Mouse (Mus musculus) C2C12 (cell line): Measurements from ENCODE around the gene Rimbp3.

Source experiments
- CEBPB ChIP-seq: IDR thresholded peaks from one replicate; pipeline ENCODE4 v1.6.1; 2011; ENCODE audit warnings: low read depth, mild to moderate bottlenecking, control low read depth, moderate library complexity
- CTCF ChIP-seq: IDR thresholded peaks from one replicate; pipeline ENCODE4 v1.5.1; 2011; ENCODE audit not compliant: control insufficient read depth, insufficient read depth, insufficient read length
- FOSL1 ChIP-seq: IDR thresholded peaks from one replicate; pipeline ENCODE4 v1.8.0; 2011; ENCODE audit warnings: mild to moderate bottlenecking, low read length; ENCODE audit not compliant: poor library complexity, insufficient read depth, severe bottlenecking
- MAX ChIP-seq: IDR thresholded peaks from one replicate; pipeline ENCODE4 v1.6.1; 2011; ENCODE audit warnings: mild to moderate bottlenecking, control low read depth
- USF1 ChIP-seq: IDR thresholded peaks from one replicate; pipeline ENCODE4 v1.6.1; 2011; ENCODE audit warnings: low read depth, mild to moderate bottlenecking, control low read depth, moderate library complexity

- TF ChIP-seq FOSL1, result no peak
- TF ChIP-seq CTCF, result no peak
- no peak for TF ChIP-seq CEBPB
- no peak for TF ChIP-seq USF1
- TF ChIP-seq MAX, result no peak
These were observed 22.9 kb upstream of the Rimbp3 start for GRCm38 (mm10) chr16:17185475-17185874.
